Mouse (Mus musculus) lung, embryonic 16.5 days (tissue): ENCODE data around the gene Tmem147. TPM values are rescaled to one million over a fixed set of nuclear protein-coding genes. Genes with fewer than 3 reads are reported as not detected.
"Not testable (repeated sequence)": the region's sequence is repeated elsewhere in the genome, so short reads cannot be mapped to it uniquely, and the experiment has no call there.

Experiments
- ATAC-seq: fragments of 200-750 bp; cut with Nextera tagmentation; 2 replicates; pipeline ENCODE4 v1.8.0; 2017; ENCODE audit warnings: low read depth, mild to moderate bottlenecking, moderate library complexity
- H3K27ac ChIP-seq: fragments of 300-500 bp; sonication (generic); 2 replicates; pipeline ENCODE4 v1.5.1; 2014; ENCODE audit warnings: mild to moderate bottlenecking, control low read depth, low read length
- H3K27me3 ChIP-seq: fragments of 300-500 bp; sonication (generic); 2 replicates; pipeline ENCODE4 v1.6.1; 2014; ENCODE audit warnings: low read depth, low read length, mixed read lengths; ENCODE audit not compliant: control insufficient read depth, insufficient read depth
- H3K36me3 ChIP-seq: fragments of 300-500 bp; sonication (generic); 2 replicates; pipeline ENCODE4 v1.6.1; 2014; ENCODE audit warnings: low read length; ENCODE audit not compliant: control insufficient read depth, insufficient read depth
- H3K4me1 ChIP-seq: fragments of 300-500 bp; sonication (generic); replicated peaks from 2 replicates; pipeline ENCODE4 v1.6.1; 2014; ENCODE audit warnings: low read length, mixed read lengths; ENCODE audit not compliant: control insufficient read depth, insufficient read depth
- H3K4me2 ChIP-seq: fragments of 300-500 bp; sonication (generic); 2 replicates; pipeline ENCODE4 v1.6.1; 2014; ENCODE audit warnings: low read depth, low read length, control low read depth
- H3K4me3 ChIP-seq: fragments of 300-500 bp; sonication (generic); 2 replicates; pipeline ENCODE4 v1.5.1; 2014; ENCODE audit warnings: mild to moderate bottlenecking, low read length, control low read depth
- H3K9ac ChIP-seq: fragments of 300-500 bp; sonication (generic); 2 replicates; pipeline ENCODE4 v1.6.1; 2014; ENCODE audit warnings: low read length, control low read depth
- H3K9me3 ChIP-seq: fragments of 300-500 bp; sonication (generic); 2 replicates; pipeline ENCODE4 v1.6.1; 2016; ENCODE audit warnings: low read length; ENCODE audit not compliant: control insufficient read depth
- WGBS: fragments of 180-500 bp; shearing (Covaris S2); extraction: QIAGEN DNeasy Blood & Tissue Kit; methylation state at CpG from one replicate; pipeline ENCODE4 v1.1.7; 2014; 5-methylcytosine and 5-hydroxymethylcytosine counted together
- polyA plus RNA-seq: library from polyadenylated mRNA; unstranded; fragments of >200 nt; fragmentation: Nextera tagmentation; extraction: Ambion mirVana; gene quantifications from 2 replicates; pipeline ENCODE4 v1.2.1, GENCODE M21; 2015

Tmem147 gene
- polyA plus RNA-seq, 1 experiment from 2014 or later: 148 TPM

DNA sequence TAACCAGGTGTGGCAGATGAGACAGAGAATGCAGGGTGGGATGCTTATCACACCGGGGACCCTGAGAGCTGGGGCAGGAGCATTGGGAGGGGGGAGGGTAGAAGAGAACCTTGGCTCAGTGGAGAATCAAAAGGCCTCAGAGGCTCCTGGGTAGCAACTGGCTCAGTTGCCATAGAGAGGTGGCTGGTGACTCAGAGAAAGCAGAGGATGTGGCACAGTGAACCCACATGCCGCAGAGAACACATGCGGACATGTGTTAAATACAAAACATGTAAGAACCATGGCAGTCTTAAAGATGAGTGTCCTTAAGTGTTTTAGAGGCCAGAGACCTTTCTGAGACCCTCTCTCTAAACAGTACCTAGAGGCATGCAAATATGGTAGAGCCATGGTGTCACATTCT is 6.9 kb upstream of the Tmem147 start:
- Histone ChIP-seq H3K9me3 (0 out of 2 replicates have a peak, but pooled peaks cover 2% of the 10 kb centered on the region), H3K4me1 (no peaks in the 10 kb centered on the region), H3K4me2 (no peak overlapping the region), H3K9ac (no peak overlapping the region), H3K27me3 (no peaks in the 10 kb centered on the region), H3K4me3 (no peak overlapping the region), H3K36me3 (peaks cover 4% of the 10 kb centered on the region), H3K27ac (no peak overlapping the region)
- ATAC-seq: no peak
- WGBS: 81% methylated on average over 3 of the region's 3 CpGs

DNA sequence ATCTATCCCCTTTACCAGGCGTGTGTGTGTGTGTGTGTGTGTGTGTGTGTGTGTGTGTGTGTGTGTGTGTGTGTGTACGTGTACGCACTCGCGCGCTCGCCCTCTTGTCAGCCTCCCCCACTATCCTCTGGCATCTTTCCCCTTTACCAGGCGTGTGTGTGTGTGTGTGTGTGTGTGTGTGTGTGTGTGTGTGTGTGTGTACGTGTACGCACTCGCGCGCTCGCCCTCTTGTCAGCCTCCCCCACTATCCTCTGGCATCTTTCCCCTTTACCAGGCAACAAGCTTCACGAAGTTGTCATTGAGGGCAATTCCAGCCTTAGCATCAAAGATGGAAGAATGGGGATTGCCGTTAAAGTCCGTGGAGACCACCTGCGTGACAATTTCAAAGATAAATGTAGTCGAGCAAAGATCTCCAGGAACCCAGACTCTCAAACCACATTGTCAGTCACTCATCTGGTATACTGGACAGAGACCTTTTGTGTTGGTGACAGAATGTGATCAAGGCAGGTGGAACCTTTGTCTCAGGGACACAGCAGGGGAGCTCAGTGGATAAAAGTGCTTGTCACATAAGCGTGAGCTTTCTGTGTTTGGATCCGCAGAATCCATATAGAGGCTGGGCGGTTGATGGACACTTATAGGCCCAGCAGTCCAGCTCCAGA is 853 bp upstream of the Tmem147 start:
- WGBS: 23% methylated on average over 13 of the region's 22 CpGs
- Histone ChIP-seq H3K4me3 (peak overlapping the region; percentile 84), H3K4me2 (peak overlapping the region; percentile 85), H3K9ac (peak overlapping the region; percentile 90), H3K4me1 (peaks cover 11% of the 10 kb centered on the region)
- H3K36me3 ChIP-seq, H3K27me3 ChIP-seq, H3K27ac ChIP-seq, H3K9me3 ChIP-seq: not testable (repeated sequence)
- 0 out of 2 replicates have a peak, but pooled peaks have one; percentile 6 for ATAC-seq

DNA sequence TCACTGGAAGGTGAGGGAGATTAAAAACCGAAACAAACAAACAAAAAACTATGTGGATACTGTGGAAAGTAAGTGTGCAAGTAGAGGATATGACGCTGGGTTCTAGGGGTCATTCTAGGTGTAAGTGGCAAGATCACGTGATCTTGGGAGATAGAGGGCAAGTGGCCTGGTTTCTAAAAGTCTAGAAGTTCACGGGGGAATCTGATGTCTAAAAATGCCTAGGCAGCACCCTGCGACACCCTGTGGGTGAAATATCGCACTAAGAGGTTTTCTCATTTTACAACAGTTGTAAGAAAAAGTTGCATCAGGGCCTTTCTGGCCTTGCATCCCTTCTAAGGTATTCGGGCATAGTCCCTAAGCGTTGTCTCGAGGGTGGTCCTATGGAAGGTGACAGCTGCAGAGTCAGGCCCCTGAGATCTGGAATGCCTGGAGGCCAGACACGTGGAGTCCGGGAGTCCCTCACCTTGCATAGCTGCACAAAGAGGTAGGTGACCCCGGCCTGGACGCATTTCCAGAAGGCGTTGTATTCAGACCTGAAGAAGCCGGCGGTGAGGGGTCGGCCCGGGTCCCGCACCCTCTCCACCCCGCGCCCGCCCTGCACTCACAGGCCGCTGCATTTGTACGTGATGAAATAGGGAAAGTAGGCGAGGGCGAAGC is 473 bp downstream of the Tmem147 start:
- Histone ChIP-seq H3K4me2 (peak overlapping the region; percentile 85), H3K9me3 (no peaks in the 10 kb centered on the region), H3K4me1 (peaks cover 11% of the 10 kb centered on the region), H3K27ac (peak overlapping the region; percentile 42; the same call in 1 of the 2 replicates), H3K27me3 (no peaks in the 10 kb centered on the region), H3K4me3 (peak overlapping the region; percentile 84), H3K9ac (peak overlapping the region; percentile 90), H3K36me3 (no peaks in the 10 kb centered on the region; the same call in 1 of the 2 replicates)
- ATAC-seq: peak; percentile 41; the same call in 1 of the 2 replicates
- 5% methylated on average over 26 of the region's 26 CpGs for WGBS

DNA sequence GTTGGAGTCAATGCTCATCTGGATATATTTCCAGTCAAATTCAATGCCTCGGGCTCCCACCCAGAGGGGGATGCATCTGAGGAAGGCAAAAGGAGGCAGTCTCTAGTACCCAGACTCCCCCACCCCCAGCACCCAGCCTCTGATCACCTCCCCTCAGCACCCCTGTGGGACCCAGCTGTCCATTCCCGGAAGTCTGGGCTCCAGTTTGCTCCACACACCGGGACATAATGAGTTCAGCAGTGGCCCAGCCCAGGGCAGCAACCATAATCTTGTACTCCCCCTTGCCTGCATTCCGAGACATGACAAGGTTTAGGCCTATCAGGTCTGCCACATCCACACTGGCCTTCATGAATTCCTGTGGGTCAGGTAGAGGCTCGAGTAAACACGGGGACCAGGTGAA is 1.1 kb downstream of the Tmem147 start:
- H3K4me1 ChIP-seq: peaks cover 11% of the 10 kb centered on the region
- H3K9me3 ChIP-seq: no peaks in the 10 kb centered on the region
- H3K9ac ChIP-seq: peak overlapping the region; percentile 90
- peak overlapping the region; percentile 85 for H3K4me2 ChIP-seq
- H3K4me3 ChIP-seq: peak overlapping the region; percentile 84
- H3K27me3 ChIP-seq: no peaks in the 10 kb centered on the region
- WGBS: 70% methylated on average over 6 of the region's 6 CpGs
- no peak for ATAC-seq
- H3K27ac ChIP-seq: no peak overlapping the region
- H3K36me3 ChIP-seq: no peaks in the 10 kb centered on the region; the same call in 1 of the 2 replicates

- H3K9ac ChIP-seq: no peak overlapping the region
- no peak for ATAC-seq
- H3K4me2 ChIP-seq: no peak overlapping the region
- no peak overlapping the region for H3K4me3 ChIP-seq
- no peak overlapping the region for H3K27ac ChIP-seq
- H3K36me3 ChIP-seq: no peaks in the 10 kb centered on the region; the same call in 1 of the 2 replicates
- peaks cover 2% of the 10 kb centered on the region; the same call in 1 of the 2 replicates for H3K4me1 ChIP-seq
- 48% methylated on average over 6 of the region's 6 CpGs for WGBS
- H3K27me3 ChIP-seq: no peaks in the 10 kb centered on the region
- H3K9me3 ChIP-seq: no peaks in the 10 kb centered on the region
These were observed 5.9 kb downstream of the Tmem147 start for GRCm38 (mm10) chr7:30723274-30723953.

GRCm38 (mm10) chr7:30721286-30721685 is 8.1 kb downstream of the Tmem147 start:
- Histone ChIP-seq H3K27me3 (peaks cover 11% of the 10 kb centered on the region), H3K4me2 (no peak overlapping the region), H3K36me3 (no peaks in the 10 kb centered on the region), H3K9me3 (no peaks in the 10 kb centered on the region), H3K9ac (no peak overlapping the region), H3K27ac (no peak overlapping the region), H3K4me1 (peaks cover 2% of the 10 kb centered on the region; the same call in 1 of the 2 replicates), H3K4me3 (no peak overlapping the region)
- no peak for ATAC-seq
- WGBS: 84% methylated on average over 7 of the region's 7 CpGs

DNA sequence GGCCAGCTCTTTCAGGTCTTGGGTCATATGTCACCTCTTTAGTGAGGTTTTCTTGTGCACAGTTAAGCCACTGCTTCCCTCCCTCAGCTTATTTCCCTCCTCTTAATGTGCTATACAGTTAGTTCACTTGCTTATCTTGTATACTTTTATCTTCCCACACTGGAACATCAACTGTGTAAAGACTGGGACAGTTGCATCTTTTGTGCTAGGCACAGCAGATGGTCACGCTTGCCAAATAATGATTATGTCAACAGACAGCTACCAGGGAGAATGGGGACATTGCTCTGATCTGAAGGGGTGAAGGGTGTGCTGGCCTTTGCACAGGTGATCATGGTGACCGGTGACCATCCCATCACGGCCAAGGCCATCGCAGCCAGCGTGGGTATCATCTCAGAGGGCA is 9.7 kb downstream of the Tmem147 start:
- H3K4me1 ChIP-seq: peaks cover 2% of the 10 kb centered on the region; the same call in 1 of the 2 replicates
- no peak for ATAC-seq
- no peaks in the 10 kb centered on the region for H3K36me3 ChIP-seq
- H3K9ac ChIP-seq: no peak overlapping the region
- H3K4me3 ChIP-seq: no peak overlapping the region
- no peaks in the 10 kb centered on the region for H3K9me3 ChIP-seq
- no peak overlapping the region for H3K27ac ChIP-seq
- H3K4me2 ChIP-seq: no peak overlapping the region
- H3K27me3 ChIP-seq: peaks cover 16% of the 10 kb centered on the region
- WGBS: 86% methylated on average over 5 of the region's 5 CpGs

GRCm38 (mm10) chr7:30717716-30718046 is 11.7 kb downstream of the Tmem147 start:
- Histone ChIP-seq H3K9ac (peak overlapping the region; percentile 22; the same call in 1 of the 2 replicates), H3K9me3 (no peaks in the 10 kb centered on the region), H3K4me3 (peak overlapping the region; percentile 38), H3K36me3 (no peaks in the 10 kb centered on the region), H3K4me1 (peaks cover 2% of the 10 kb centered on the region; the same call in 1 of the 2 replicates), H3K27ac (no peak overlapping the region), H3K27me3 (peaks cover 16% of the 10 kb centered on the region), H3K4me2 (peak overlapping the region; percentile 52)
- ATAC-seq: no peak
- 12% methylated on average over 14 of the region's 14 CpGs for WGBS
